ENCODE assay signal across 13 mouse cellular contexts in the genomic region with DNA sequence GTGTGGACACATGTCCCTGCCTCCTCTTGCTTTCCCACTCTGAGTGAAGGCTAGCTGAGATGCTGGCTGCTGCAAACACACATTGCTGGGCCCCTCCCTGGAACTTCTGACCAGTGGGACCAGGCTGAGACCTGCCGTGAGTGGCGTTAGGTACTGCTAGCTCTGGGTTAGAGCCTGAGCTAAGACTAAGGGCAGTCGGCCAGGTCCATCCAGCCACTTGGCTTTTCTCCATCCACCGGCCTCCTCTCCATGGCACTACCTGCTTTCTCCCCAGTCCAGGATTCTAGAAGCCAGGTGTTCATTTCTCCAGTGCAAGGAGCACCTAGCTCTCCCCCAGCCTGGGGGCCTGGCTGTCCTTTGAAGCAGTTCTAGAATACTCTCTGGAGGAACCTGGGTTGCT. TPM values are rescaled to one million over a fixed set of nuclear protein-coding genes. Genes with fewer than 3 reads are reported as not detected.
DNase-seq lines count a peak whose midpoint lies in the region; ATAC-seq and TF ChIP-seq lines count a peak whose summit lies in the region.
"Had no signal": no experiment of that assay in that cellular context is flagged by ENCODE, and none has a peak within 500 bp of the region (broad histone marks: within the 10 kb centered on the region; RNA-seq: fewer than 3 reads in every experiment).

No protein-coding gene starts in this region.

- H3K4me3 ChIP-seq in brown adipose tissue, adult 24 weeks (ENCODE audit: insufficient read depth, low read depth, low read length) = no peak overlapping the region
- no peak overlapping the region for H3K4me3 ChIP-seq in lung, postnatal 0 days (ENCODE audit: low read depth, low read length)
- H3K4me3 ChIP-seq: embryonic facial prominence, embryonic 12.5 days; limb, embryonic 15.5 days had no signal

- peak; percentile 5; the same call in 1 of the 2 replicates for ATAC-seq in lung, postnatal 0 days
- ATAC-seq: forebrain, embryonic 16.5 days had no signal

- H3K27ac ChIP-seq in brown adipose tissue, adult 24 weeks (replicated peaks; ENCODE audit: low read depth, low read length) = peak overlapping the region; percentile 43
- H3K27ac ChIP-seq in lung, postnatal 0 days (ENCODE audit: low read length) = peak overlapping the region; percentile 48
- H3K27ac ChIP-seq: embryonic facial prominence, embryonic 12.5 days; limb, embryonic 15.5 days; midbrain, embryonic 10.5 days had no signal

- DNase-seq in kidney, adult 18-20 months = peak; percentile 74
- no peak for DNase-seq in kidney, postnatal 4 days
- DNase-seq in cerebellum, postnatal 36 days = peak; percentile 39 to 55
- no peak for DNase-seq in lung, postnatal 0 days (ENCODE audit: low spot score)
- DNase-seq in MN1 (ENCODE audit: low spot score) = no peak
- no peak for DNase-seq in thymus, postnatal 0 days (ENCODE audit: low spot score)
- DNase-seq: spleen, adult 18-20 months; thymus, postnatal 36 days had no signal

- no peak overlapping the region for H3K4me2 ChIP-seq in lung, postnatal 0 days (replicated peaks; ENCODE audit: low read depth, low read length)

- TF ChIP-seq CTCF in lung, postnatal 0 days (IDR thresholded peaks at IDR 0.05) = no peak

- no peaks in the 10 kb centered on the region for H3K27me3 ChIP-seq in lung, postnatal 0 days (replicated peaks; ENCODE audit: insufficient read depth, low read length)

- H3K9ac ChIP-seq in lung, postnatal 0 days (replicated peaks; ENCODE audit: low read depth) = no peak overlapping the region
- H3K9ac ChIP-seq: embryonic facial prominence, embryonic 12.5 days; limb, embryonic 15.5 days had no signal

- H3K4me1 ChIP-seq in brown adipose tissue, adult 24 weeks (ENCODE audit: control insufficient read depth, insufficient read depth, insufficient read length, low read length) = peaks cover 10% of the 10 kb centered on the region; the same call in 1 of the 2 replicates
- peaks cover 25% of the 10 kb centered on the region for H3K4me1 ChIP-seq in lung, postnatal 0 days (ENCODE audit: insufficient read depth, low read depth, low read length)

- TF ChIP-seq EP300 in lung, postnatal 0 days (IDR thresholded peaks at IDR 0.05) = no peak

- 46% methylated on average over 4 of the region's 4 CpGs for WGBS in lung, postnatal 0 days

- H3K36me3 ChIP-seq in lung, postnatal 0 days (ENCODE audit: insufficient read depth, low read length) = no peaks in the 10 kb centered on the region
- H3K36me3 ChIP-seq: embryonic facial prominence, embryonic 12.5 days; limb, embryonic 15.5 days; midbrain, embryonic 10.5 days had no signal

- H3K9me3 ChIP-seq in lung, postnatal 0 days (ENCODE audit: low read length) = no peaks in the 10 kb centered on the region
- H3K9me3 ChIP-seq: embryonic facial prominence, embryonic 12.5 days; limb, embryonic 15.5 days; midbrain, embryonic 10.5 days had no signal

RNA-seq across cellular contexts. Expression of a gene that starts 1.1 kb away (rescaled TPM):
- 53.3 and 66.7 TPM in 2 replicates for polyA plus RNA-seq in brown adipose tissue, adult 24 weeks (2012; ENCODE audit: insufficient read depth, insufficient read length, missing spikeins)
- polyA plus RNA-seq in lung, postnatal 0 days (2015; fragmentation: Nextera tagmentation; extraction: Ambion mirVana) = 121 and 127 TPM in 2 replicates
- polyA plus RNA-seq in thymus, postnatal 0 days (2015; fragmentation: Nextera tagmentation; extraction: Ambion mirVana) = 11.3 and 11.4 TPM in 2 replicates

RNA-seq across cellular contexts. Expression of a gene that starts 45.9 kb away (rescaled TPM):
- polyA plus RNA-seq in brown adipose tissue, adult 24 weeks (2012; ENCODE audit: insufficient read depth, insufficient read length, missing spikeins) = 8,737 and 9,357 TPM in 2 replicates
- 646 and 687 TPM in 2 replicates for polyA plus RNA-seq in lung, postnatal 0 days (2015; fragmentation: Nextera tagmentation; extraction: Ambion mirVana)
- 518 and 575 TPM in 2 replicates for polyA plus RNA-seq in thymus, postnatal 0 days (2015; fragmentation: Nextera tagmentation; extraction: Ambion mirVana)

RNA-seq across cellular contexts. Expression of a gene that starts 46.1 kb away (rescaled TPM):
- polyA plus RNA-seq in brown adipose tissue, adult 24 weeks (2012; ENCODE audit: insufficient read depth, insufficient read length, missing spikeins) = 3.3 and 8.9 TPM in 2 replicates
- 10.7 and 12.5 TPM in 2 replicates for polyA plus RNA-seq in lung, postnatal 0 days (2015; fragmentation: Nextera tagmentation; extraction: Ambion mirVana)
- polyA plus RNA-seq in thymus, postnatal 0 days (2015; fragmentation: Nextera tagmentation; extraction: Ambion mirVana) = 55.5 and 56.4 TPM in 2 replicates

Comparison
In these comparisons a context has a peak if more than half of its experiments do, and no peak if none do; other contexts are left out.
1. DNase-seq: peak in kidney, adult 18-20 months (single experiment) and cerebellum, postnatal 36 days (2 of 2); none in kidney, postnatal 4 days (0 of 2), lung, postnatal 0 days (single experiment), MN1 (single experiment) and thymus, postnatal 0 days (single experiment).
2. RNA of a gene that starts 45.9 kb away (polyA plus RNA-seq): 8,737 to 9,357 TPM in brown adipose tissue, adult 24 weeks; 646 to 687 TPM in lung, postnatal 0 days and 518 to 575 TPM in thymus, postnatal 0 days; every median in the first group is over 10 times any median in the second.